Mouse (Mus musculus) E14TG2a.4 (cell line): ENCODE measurements around the gene Asic5.

Experiments
- CTCF ChIP-seq: conservative IDR thresholded peaks from 2 replicates; pipeline ENCODE4 v1.5.1; 2014; ENCODE audit warnings: low read length
- NANOG ChIP-seq: IDR thresholded peaks from 2 replicates; pipeline ENCODE4 v1.6.1; 2014; ENCODE audit warnings: borderline replicate concordance, low read length, mixed read lengths
- POU5F1 ChIP-seq: IDR thresholded peaks from 2 replicates; pipeline ENCODE4 v1.6.1; 2014; ENCODE audit warnings: low read length, borderline replicate concordance

- no peak for TF ChIP-seq CTCF
- TF ChIP-seq NANOG: no peak
- TF ChIP-seq POU5F1: no peak
These were observed 43.2 kb upstream of the Asic5 start for GRCm38 (mm10) chr3:81938924-81939323.
